Comparison of ENCODE assay signal across 8 mouse cellular contexts in genomic region chr3:41348795-41349194, GRCm38 (mm10).
A peak's percentile ranks its signal among the peaks of the same experiment; 100 is the strongest.
DNase-seq lines count a peak whose midpoint lies in the region; ATAC-seq and TF ChIP-seq lines count a peak whose summit lies in the region.
"Had no signal": no experiment of that assay in that cellular context is flagged by ENCODE, and none has a peak within 500 bp of the region (broad histone marks: within the 10 kb centered on the region; RNA-seq: fewer than 3 reads in every experiment).

No protein-coding gene starts in this region.

- no peak overlapping the region for H3K27ac ChIP-seq in kidney, adult 2 months (ENCODE audit: insufficient read depth, low read depth, low read length)
- no peak overlapping the region for H3K27ac ChIP-seq in kidney, embryonic 16.5 days (ENCODE audit: low read length)
- H3K27ac ChIP-seq in liver, embryonic 14.5 days = no peak overlapping the region
- no peak overlapping the region for H3K27ac ChIP-seq in spleen, adult 2 months (ENCODE audit: insufficient read depth, low read length)
- H3K27ac ChIP-seq: liver, embryonic 15.5 days had no signal

- no peak for TF ChIP-seq EP300 in liver, embryonic 14.5 days (IDR thresholded peaks at IDR 0.05; ENCODE audit: low read depth)

- TF ChIP-seq POLR2A in kidney, adult 2 months (IDR thresholded peaks at IDR 0.05; ENCODE audit: low read depth, low read length) = no peak
- no peak for TF ChIP-seq POLR2A in spleen, adult 2 months (IDR thresholded peaks at IDR 0.05; ENCODE audit: low read depth, low read length)

- H3K4me2 ChIP-seq in kidney, embryonic 16.5 days (replicated peaks; ENCODE audit: low read depth, low read length) = no peak overlapping the region
- no peak overlapping the region for H3K4me2 ChIP-seq in liver, embryonic 14.5 days (ENCODE audit: low read depth)
- H3K4me2 ChIP-seq: liver, embryonic 15.5 days had no signal

- WGBS in kidney, adult 2 months = 70% methylated on average over 1 of the region's 1 CpGs
- 70% methylated on average over 1 of the region's 1 CpGs for WGBS in kidney, embryonic 16.5 days
- 22% methylated on average over 1 of the region's 1 CpGs for WGBS in liver, embryonic 14.5 days (ENCODE audit: insufficient replicate concordance)
- WGBS in spleen, adult 2 months = 76% methylated on average over 1 of the region's 1 CpGs

- H3K36me3 ChIP-seq in kidney, adult 2 months (ENCODE audit: control insufficient read depth, insufficient read depth, low read length) = no peaks in the 10 kb centered on the region
- no peaks in the 10 kb centered on the region for H3K36me3 ChIP-seq in kidney, embryonic 16.5 days (ENCODE audit: insufficient read depth, low read length)
- H3K36me3 ChIP-seq in liver, embryonic 14.5 days (replicated peaks; ENCODE audit: control insufficient read depth, insufficient read depth, low read depth) = no peaks in the 10 kb centered on the region
- H3K36me3 ChIP-seq in spleen, adult 2 months (ENCODE audit: control insufficient read depth, insufficient read depth, low read length) = no peaks in the 10 kb centered on the region
- H3K36me3 ChIP-seq: liver, embryonic 15.5 days had no signal

- no peaks in the 10 kb centered on the region for H3K9me3 ChIP-seq in kidney, embryonic 16.5 days (ENCODE audit: low read length)
- no peaks in the 10 kb centered on the region for H3K9me3 ChIP-seq in liver, embryonic 14.5 days (ENCODE audit: control insufficient read depth, low read length)
- H3K9me3 ChIP-seq: liver, embryonic 15.5 days had no signal

- peak; percentile 70 for DNase-seq in kidney, adult 2 months
- peak; percentile 45 for DNase-seq in ES-CJ7 (ENCODE audit: low read depth, low spot score)
- peak; percentile 72 for DNase-seq in adrenal gland, postnatal 14 days
- peak in 1 of 3 experiments; percentile 17 for DNase-seq in liver, embryonic 14.5 days (ENCODE audit: low read depth in 3 of 3, low spot score in 3 of 3)
- DNase-seq in spleen, adult 2 months (ENCODE audit: low read depth in 1 of 2, low spot score in 2 of 2) = peak in 1 of 2 experiments; percentile 48

- H3K4me3 ChIP-seq in kidney, adult 2 months (ENCODE audit: insufficient read depth, low read depth, low read length) = no peak overlapping the region
- H3K4me3 ChIP-seq in kidney, embryonic 16.5 days (ENCODE audit: low read length) = no peak overlapping the region
- no peak overlapping the region for H3K4me3 ChIP-seq in liver, embryonic 14.5 days (ENCODE audit: insufficient read depth in 1 of 2, low read depth in 2 of 2, low read length in 2 of 2)
- no peak overlapping the region for H3K4me3 ChIP-seq in spleen, adult 2 months (ENCODE audit: extremely low read depth, insufficient read depth, insufficient read length)
- H3K4me3 ChIP-seq: liver, embryonic 15.5 days had no signal

- no peaks in the 10 kb centered on the region for H3K27me3 ChIP-seq in kidney, adult 2 months (replicated peaks; ENCODE audit: control insufficient read depth, insufficient read depth, low read length)
- no peaks in the 10 kb centered on the region for H3K27me3 ChIP-seq in kidney, embryonic 16.5 days (ENCODE audit: insufficient read depth, low read length)
- no peaks in the 10 kb centered on the region for H3K27me3 ChIP-seq in liver, embryonic 14.5 days (ENCODE audit: control insufficient read depth, insufficient read depth, low read length)
- H3K27me3 ChIP-seq in spleen, adult 2 months (ENCODE audit: control insufficient read depth, insufficient read depth, low read length) = no peaks in the 10 kb centered on the region
- H3K27me3 ChIP-seq: liver, embryonic 15.5 days had no signal

- no peak overlapping the region for H3K9ac ChIP-seq in kidney, embryonic 16.5 days (replicated peaks; ENCODE audit: low read length)
- no peak overlapping the region for H3K9ac ChIP-seq in liver, embryonic 14.5 days (replicated peaks)
- H3K9ac ChIP-seq: liver, embryonic 15.5 days had no signal

- TF ChIP-seq CTCF in kidney, adult 2 months (conservative IDR thresholded peaks at IDR 0.05; ENCODE audit: insufficient read depth, insufficient read length, low read depth, low read length) = peak; percentile 63
- peak; percentile 65 for TF ChIP-seq CTCF in liver, embryonic 14.5 days (IDR thresholded peaks at IDR 0.05; ENCODE audit: low read depth)
- TF ChIP-seq CTCF in spleen, adult 2 months (IDR thresholded peaks at IDR 0.05; ENCODE audit: extremely low read depth, insufficient read depth, insufficient read length, insufficient replicate concordance) = peak; percentile 37; the same call in 1 of the 2 replicates

- H3K4me1 ChIP-seq in kidney, adult 2 months (ENCODE audit: control insufficient read depth, insufficient read depth, low read length) = peaks cover 3% of the 10 kb centered on the region; the same call in 1 of the 2 replicates
- H3K4me1 ChIP-seq in kidney, embryonic 16.5 days (ENCODE audit: insufficient read depth, low read length) = no peaks in the 10 kb centered on the region
- H3K4me1 ChIP-seq in liver, embryonic 14.5 days (replicated peaks; ENCODE audit: control insufficient read depth in 2 of 2, insufficient read depth in 2 of 2, low read length in 1 of 2) = no peaks in the 10 kb centered on the region
- H3K4me1 ChIP-seq in spleen, adult 2 months (ENCODE audit: control insufficient read depth, insufficient read depth, insufficient read length) = no peaks in the 10 kb centered on the region
- H3K4me1 ChIP-seq: liver, embryonic 15.5 days had no signal

- no peak for ATAC-seq in kidney, embryonic 16.5 days (ENCODE audit: low FRiP score, low TSS enrichment)
- ATAC-seq in granulocyte monocyte progenitor cell, adult 5-6 weeks (replicated peaks; ENCODE audit: poor library complexity, severe bottlenecking) = peak; percentile 69
- ATAC-seq in liver, embryonic 14.5 days (ENCODE audit: insufficient read depth) = no peak
